Mouse (Mus musculus) testis, adult 2 months (tissue): Measurements from ENCODE around the gene Cdipt.

Experiments used
- CTCF ChIP-seq: fragments of 200-500 bp; IDR thresholded peaks from 2 replicates; pipeline ENCODE4 v1.5.1; 2012; ENCODE audit warnings: low read depth, mild to moderate bottlenecking, inconsistent platforms, low read length, moderate library complexity; ENCODE audit not compliant: control insufficient read depth, insufficient read depth, insufficient replicate concordance
- POLR2A ChIP-seq: fragments of 200-500 bp; IDR thresholded peaks from 2 replicates; pipeline ENCODE4 v1.6.1; 2012; ENCODE audit warnings: low read depth, mild to moderate bottlenecking, inconsistent platforms, low read length, moderate library complexity; ENCODE audit not compliant: control insufficient read depth

DNA sequence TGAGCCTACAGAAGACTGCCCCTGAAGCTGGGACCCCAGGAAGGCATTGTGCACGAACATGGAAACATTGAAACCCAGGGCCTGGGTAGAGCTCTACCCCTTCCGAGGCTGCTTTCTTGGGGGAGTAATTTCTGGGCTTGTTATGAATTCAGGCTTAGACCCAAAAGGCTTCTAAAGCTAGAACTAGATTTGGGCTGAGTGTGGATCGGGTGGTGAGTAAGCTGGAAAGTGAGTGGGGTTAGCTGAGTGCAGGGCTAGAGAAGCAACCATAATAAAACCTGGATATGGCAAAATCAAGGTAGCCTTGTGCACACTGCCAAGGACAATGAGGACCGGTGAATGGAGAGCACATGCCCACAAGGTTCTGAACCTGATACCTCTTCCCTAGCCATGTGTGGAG lies 13.7 kb upstream of the Cdipt start:
- no peak for TF ChIP-seq POLR2A
- no peak for TF ChIP-seq CTCF
